Mouse (Mus musculus) CH12.LX (cell line): ENCODE results near the gene Dazap1. TPM values are rescaled to one million over a fixed set of nuclear protein-coding genes. Genes with fewer than 3 reads are reported as not detected.

Experiments used
- DNase-seq: peaks from one replicate; pipeline ENCODE4 v3.0.0-alpha.2; 2013; ENCODE audit errors: extremely low read depth
- H3K27ac ChIP-seq: 2 replicates; pipeline ENCODE4 v1.5.1; 2012; ENCODE audit warnings: low read depth, mild to moderate bottlenecking, control low read depth, moderate library complexity; ENCODE audit not compliant: insufficient read depth
- H3K27me3 ChIP-seq: replicated peaks from 2 replicates; pipeline ENCODE3; 2012; ENCODE audit warnings: inconsistent platforms
- H3K36me3 ChIP-seq, 2 experiments: replicated peaks in 1 of 2; 2 replicates each; pipeline versions ENCODE3 to v1.6.1; 2012; ENCODE audit warnings: inconsistent platforms in 1 of 2, low read length in 1 of 2, mild to moderate bottlenecking in 1 of 2, mixed read lengths in 1 of 2, moderate library complexity in 1 of 2; ENCODE audit not compliant: control insufficient read depth in 1 of 2, insufficient read depth in 1 of 2
- H3K4me1 ChIP-seq, 2 experiments: 2 replicates each; pipeline ENCODE4 v1.6.1; 2012; ENCODE audit warnings: inconsistent platforms in 1 of 2, moderate library complexity in 1 of 2; ENCODE audit not compliant: insufficient read depth in 2 of 2, control insufficient read depth in 1 of 2
- H3K4me2 ChIP-seq: 2 replicates; pipeline ENCODE4 v1.6.1; 2012; ENCODE audit warnings: low read depth, mild to moderate bottlenecking, control low read depth; ENCODE audit not compliant: poor library complexity, insufficient read depth, severe bottlenecking
- H3K4me3 ChIP-seq, 3 experiments: fragments of 150-350 bp in 1 of 3; sonication (generic) in 1 of 3; replicated peaks in 1 of 3; 2 replicates each; pipeline versions ENCODE3 to v1.5.1; 2011 to 2012; ENCODE audit warnings: low read depth in 2 of 3, low read length in 2 of 3, mild to moderate bottlenecking in 2 of 3, moderate library complexity in 2 of 3, control low read depth in 1 of 3, improper control_type of control experiment in 1 of 3, inconsistent platforms in 1 of 3, mixed read lengths in 1 of 3; ENCODE audit not compliant: poor library complexity in 1 of 3
- H3K79me2 ChIP-seq: replicated peaks from 2 replicates; pipeline ENCODE4 v1.6.1; 2012; ENCODE audit warnings: mild to moderate bottlenecking, moderate library complexity; ENCODE audit not compliant: control insufficient read depth, poor library complexity, insufficient read depth, severe bottlenecking; ENCODE audit errors: extremely low read depth
- H3K9ac ChIP-seq: 2 replicates; pipeline ENCODE4 v1.6.1; 2012; ENCODE audit warnings: low read depth, mild to moderate bottlenecking, control low read depth, moderate library complexity; ENCODE audit not compliant: insufficient read depth
- H3K9me3 ChIP-seq: replicated peaks from 2 replicates; pipeline ENCODE3; 2012; ENCODE audit warnings: low read length, inconsistent platforms, mixed read lengths
- CHD1 ChIP-seq: IDR thresholded peaks from 2 replicates; pipeline ENCODE4 v1.6.1; 2012; ENCODE audit warnings: low read depth, low read length, improper control_type of control experiment, inconsistent platforms
- CTCF ChIP-seq, 2 experiments: IDR thresholded peaks in 1 of 2; conservative IDR thresholded peaks in 1 of 2; 2 replicates each; pipeline ENCODE4 v1.5.1; 2011 to 2012; ENCODE audit warnings: low read depth in 2 of 2, low read length in 2 of 2, improper control_type of control experiment in 1 of 2, inconsistent platforms in 1 of 2, mild to moderate bottlenecking in 1 of 2, moderate library complexity in 1 of 2
- E2F4 ChIP-seq: IDR thresholded peaks from 2 replicates; pipeline ENCODE4 v1.6.1; 2011; ENCODE audit warnings: low read depth, low read length, improper control_type of control experiment; ENCODE audit not compliant: insufficient replicate concordance
- ELF1 ChIP-seq: IDR thresholded peaks from 2 replicates; pipeline ENCODE4 v1.6.1; 2014; ENCODE audit warnings: low read depth, mild to moderate bottlenecking, inconsistent platforms, low read length, improper control_type of control experiment
- EP300 ChIP-seq: IDR thresholded peaks from 2 replicates; pipeline ENCODE4 v1.6.1; 2011; ENCODE audit warnings: low read length, improper control_type of control experiment
- ETS1 ChIP-seq: conservative IDR thresholded peaks from 2 replicates; pipeline ENCODE4 v1.6.1; 2012; ENCODE audit warnings: low read depth, mild to moderate bottlenecking, inconsistent platforms, low read length, improper control_type of control experiment, moderate library complexity
- GABPA ChIP-seq: IDR thresholded peaks from 2 replicates; pipeline ENCODE4 v1.6.1; 2012; ENCODE audit warnings: low read depth, low read length, improper control_type of control experiment, inconsistent platforms; ENCODE audit not compliant: insufficient replicate concordance
- IRF4 ChIP-seq: IDR thresholded peaks from 2 replicates; pipeline ENCODE4 v1.6.1; 2014; ENCODE audit warnings: low read depth, mild to moderate bottlenecking, inconsistent platforms, low read length, improper control_type of control experiment
- JUND ChIP-seq: conservative IDR thresholded peaks from 2 replicates; pipeline ENCODE4 v1.6.1; 2011; ENCODE audit warnings: low read depth, low read length, improper control_type of control experiment
- MAX ChIP-seq: IDR thresholded peaks from 2 replicates; pipeline ENCODE4 v1.6.1; 2011; ENCODE audit warnings: low read length, improper control_type of control experiment
- MEF2A ChIP-seq: IDR thresholded peaks from 2 replicates; pipeline ENCODE4 v1.6.1; 2014; ENCODE audit warnings: low read depth, mild to moderate bottlenecking, inconsistent platforms, low read length, improper control_type of control experiment, borderline replicate concordance
- MXI1 ChIP-seq: IDR thresholded peaks from 2 replicates; pipeline ENCODE4 v1.6.1; 2011; ENCODE audit warnings: mild to moderate bottlenecking, low read depth, low read length, improper control_type of control experiment
- NRF1 ChIP-seq: IDR thresholded peaks from 2 replicates; pipeline ENCODE4 v1.6.1; 2014; ENCODE audit warnings: low read depth, mild to moderate bottlenecking, inconsistent platforms, low read length, improper control_type of control experiment, moderate library complexity
- PAX5 ChIP-seq: IDR thresholded peaks from 2 replicates; pipeline ENCODE4 v1.6.1; 2012; ENCODE audit warnings: low read length, inconsistent platforms, mixed read lengths
- TBP ChIP-seq: conservative IDR thresholded peaks from 2 replicates; pipeline ENCODE4 v1.6.1; 2011; ENCODE audit warnings: low read depth, low read length, improper control_type of control experiment
- TCF12 ChIP-seq: IDR thresholded peaks from 2 replicates; pipeline ENCODE4 v1.6.1; 2014; ENCODE audit warnings: low read depth, mild to moderate bottlenecking, inconsistent platforms, low read length, improper control_type of control experiment
- UBTF ChIP-seq: IDR thresholded peaks from 2 replicates; pipeline ENCODE4 v1.6.1; 2012; ENCODE audit warnings: low read depth, mild to moderate bottlenecking, inconsistent platforms, low read length, improper control_type of control experiment, moderate library complexity
- ZKSCAN1 ChIP-seq: IDR thresholded peaks from 2 replicates; pipeline ENCODE4 v1.6.1; 2012; ENCODE audit warnings: low read depth, inconsistent platforms, low read length, improper control_type of control experiment, borderline replicate concordance
- ZMIZ1 ChIP-seq: IDR thresholded peaks from 2 replicates; pipeline ENCODE4 v1.6.1; 2012; ENCODE audit warnings: low read depth, mild to moderate bottlenecking, inconsistent platforms, low read length, improper control_type of control experiment
- dilution Hi-C: fragments of 300-500 bp; cut with MboI; formaldehyde crosslinking; loops from 2 replicates; pipeline ENCODE4 v1.14.3; 2020; ENCODE audit warnings: low sequenced_read_pairs; ENCODE audit not compliant: extremely low pct_unique_long_range_greater_than_20kb, extremely low pct_ligation_motif_present
- in situ Hi-C: fragments of 300-500 bp; cut with MboI; formaldehyde crosslinking; loops from 3 replicates; pipeline ENCODE4 v1.14.3; 2019; ENCODE audit warnings: low sequenced_read_pairs, low pct_ligation_motif_present, low pct_unique_long_range_greater_than_20kb, mixed read lengths
- polyA plus RNA-seq: library from polyadenylated mRNA; unstranded; fragments of >175 nt; gene quantifications from 2 replicates; pipeline ENCODE4 v1.2.1, GENCODE M21; 2012; ENCODE audit warnings: low read depth; ENCODE audit not compliant: insufficient read length
- total RNA-seq, 2 experiments: library from RNA; depleted of rRNA; stranded (reverse); fragments of 300-350 nt in 1 of 2; fragments of >200 nt in 1 of 2; gene quantifications; 2 replicates each; pipeline ENCODE4 v1.2.3; 2012 to 2014

Dazap1 gene
- total and polyA plus RNA-seq, 3 experiments: 162 to 236 (median 187) TPM

- H3K9me3 ChIP-seq: no peaks in the 10 kb centered on the region
- in situ Hi-C loops: no loop called here
- no peak overlapping the region for H3K4me3 ChIP-seq
- no peaks in the 10 kb centered on the region for H3K79me2 ChIP-seq
- H3K27me3 ChIP-seq: peaks cover 66% of the 10 kb centered on the region
- H3K9ac ChIP-seq: no peak overlapping the region
- no peak for DNase-seq
- no peak overlapping the region for H3K27ac ChIP-seq
- dilution Hi-C loops: no loop called here
- peaks cover 0 to 15% of the 10 kb centered on the region in 2 experiments; a peak in 3 of 4 replicates for H3K4me1 ChIP-seq
- no peaks in the 10 kb centered on the region for H3K36me3 ChIP-seq
- no peak overlapping the region for H3K4me2 ChIP-seq
- TF ChIP-seq MEF2A: no peak
- TF ChIP-seq TBP: no peak
- peak in 1 of 2 experiments; percentile 22; a peak in 1 of 4 replicates for TF ChIP-seq CTCF (conservative IDR thresholded peaks at IDR 0.05 in 1 of 2, IDR thresholded peaks at IDR 0.05 in 1 of 2; ENCODE audit: low read depth in 2 of 2, low read length in 2 of 2)
Measured at GRCm38 (mm10) chr10:80301256-80302081, 40.2 kb downstream of the Dazap1 start.

- H3K27ac ChIP-seq: no peak overlapping the region
- TF ChIP-seq IRF4 (no peak), MXI1 (no peak), ETS1 (no peak), ZKSCAN1 (no peak), E2F4 (no peak), CHD1 (no peak), ELF1 (no peak), GABPA (no peak), MEF2A (no peak), MAX (no peak), PAX5 (no peak), EP300 (no peak), TCF12 (no peak), NRF1 (no peak), JUND (no peak), TBP (no peak), ZMIZ1 (no peak), UBTF (no peak)
- dilution Hi-C loops: no loop called here
- no peak overlapping the region for H3K4me3 ChIP-seq
- peaks cover 0 to 10% of the 10 kb centered on the region in 2 experiments; a peak in 3 of 4 replicates for H3K4me1 ChIP-seq
- no peaks in the 10 kb centered on the region for H3K36me3 ChIP-seq
- H3K4me2 ChIP-seq: peak overlapping the region; percentile 30; the same call in 1 of the 2 replicates
- DNase-seq: no peak
- no peaks in the 10 kb centered on the region for H3K79me2 ChIP-seq
- H3K27me3 ChIP-seq: peaks cover 71% of the 10 kb centered on the region
- no peak overlapping the region for H3K9ac ChIP-seq
- in situ Hi-C loops: no loop called here
- H3K9me3 ChIP-seq: no peaks in the 10 kb centered on the region
Measured at GRCm38 (mm10) chr10:80302082-80302355, 40.7 kb downstream of the Dazap1 start.
